Mouse (Mus musculus): ENCODE results near the gene Ubl7. TPM values are rescaled to one million over a fixed set of nuclear protein-coding genes. Genes with fewer than 3 reads are reported as not detected.

The Ubl7 gene
- total and polyA plus RNA-seq, 3 experiments: 19.1 to 159 (median 72.5) TPM

DNA sequence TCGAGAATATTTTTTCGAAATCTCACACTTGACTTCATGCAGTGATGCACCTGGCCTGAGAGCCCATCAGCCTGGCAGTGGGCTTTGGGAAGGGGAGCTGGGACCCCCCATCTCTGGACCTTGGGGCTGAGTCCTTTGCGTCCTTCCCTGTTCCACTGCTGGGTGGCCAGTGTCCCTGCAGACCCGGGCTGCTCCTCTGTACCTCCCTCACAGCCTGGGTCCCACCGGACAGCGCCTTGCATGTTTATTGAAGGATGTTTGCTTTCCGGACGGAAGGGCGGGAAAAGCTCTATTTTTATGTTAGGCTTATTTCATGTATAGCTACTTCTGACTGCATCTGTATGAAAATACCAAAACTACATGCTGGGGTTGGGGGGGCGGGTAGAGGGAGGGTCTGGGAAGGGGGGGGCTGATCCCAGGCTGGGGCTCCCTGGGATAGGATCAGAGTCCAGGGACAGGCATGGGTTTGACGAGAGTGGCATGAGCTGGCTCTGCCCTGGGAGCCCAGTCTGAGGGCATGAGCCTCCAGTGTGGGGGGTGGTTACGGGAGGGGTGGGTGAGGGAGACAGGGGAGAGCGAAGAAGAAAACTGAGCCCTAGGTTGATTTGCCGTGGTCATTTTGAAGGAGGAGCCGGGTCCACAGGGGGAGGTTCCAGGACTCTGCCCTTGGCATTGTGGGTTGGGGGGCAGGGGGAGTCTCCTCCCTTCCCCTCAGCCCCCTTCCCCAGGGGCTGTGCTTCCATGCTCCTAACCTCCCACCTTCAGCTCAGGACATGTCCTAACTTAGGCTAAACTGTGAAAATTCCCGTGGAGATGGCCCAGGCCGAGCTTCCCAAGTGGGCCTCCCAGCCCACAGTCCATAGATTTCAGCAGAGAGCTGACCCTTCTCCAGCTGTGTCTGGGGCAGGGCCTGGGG, 51.3 kb downstream of the Ubl7 start:
- H3K9me3 ChIP-seq (replicated peaks): no peaks in the 10 kb centered on the region
- H3K27me3 ChIP-seq (ENCODE audit: insufficient read depth, low read length): peaks cover 20% of the 10 kb centered on the region
- no peaks in the 10 kb centered on the region for H3K36me3 ChIP-seq (replicated peaks)
- no peak overlapping the region for H3K4me3 ChIP-seq (ENCODE audit: low read depth, low read length)
- TF ChIP-seq TAL1 (conservative IDR thresholded peaks at IDR 0.05; ENCODE audit: low read depth, low read length) (no peak), CTCF (IDR thresholded peaks at IDR 0.05; ENCODE audit: low read depth, low read length) (no peak), POLR2AphosphoS5 (IDR thresholded peaks at IDR 0.05; ENCODE audit: insufficient replicate concordance, low read depth, low read length) (no peak), GATA1 (IDR thresholded peaks at IDR 0.05; ENCODE audit: borderline replicate concordance, low read length) (no peak), GATA2 (IDR thresholded peaks at IDR 0.05; ENCODE audit: borderline replicate concordance, low read depth, low read length) (no peak)
- DNase-seq (ENCODE audit: low spot score) (no peak), ATAC-seq (ENCODE audit: extremely low read depth, insufficient number of reproducible peaks, low FRiP score, poor library complexity, severe bottlenecking) (no peak)
- H3K4me1 ChIP-seq (ENCODE audit: insufficient read depth, low read depth, low read length): 0 out of 2 replicates have a peak, but pooled peaks cover 1% of the 10 kb centered on the region

DNA sequence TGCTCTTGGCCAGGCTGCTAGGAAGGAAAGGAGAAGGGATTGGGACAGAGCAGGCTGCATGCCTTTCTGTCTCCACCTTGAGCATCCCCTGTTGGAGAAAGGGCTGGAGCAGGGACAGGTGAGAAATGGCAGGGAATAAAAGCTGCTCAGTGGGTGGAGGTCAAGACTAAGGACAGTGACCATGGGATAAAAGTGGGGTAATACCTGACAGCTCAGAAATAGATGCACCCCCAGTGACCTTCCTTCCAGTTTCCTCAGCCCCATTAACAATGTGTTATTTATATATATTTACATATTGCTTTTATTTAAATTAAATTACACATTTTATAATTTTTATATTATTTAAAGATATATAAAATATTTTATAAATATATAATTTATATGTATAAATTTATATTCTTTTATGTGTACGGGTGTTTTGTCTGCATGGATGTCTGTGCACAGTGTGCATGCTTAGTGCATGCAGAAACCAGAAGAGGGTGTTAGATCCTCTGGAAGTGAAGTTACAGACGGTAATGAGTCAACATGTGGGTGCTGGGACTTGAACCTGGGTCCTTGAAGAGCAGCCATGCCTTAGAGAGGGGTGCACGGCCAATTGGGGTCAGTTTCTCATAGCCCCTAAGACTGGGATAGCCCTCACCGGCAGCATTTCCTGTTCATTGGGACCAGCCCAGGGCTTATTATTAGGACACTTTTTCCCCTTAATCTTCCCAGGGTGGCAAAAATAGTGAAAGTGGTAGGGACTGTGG, 52.6 kb downstream of the Ubl7 start:
- Histone ChIP-seq H3K27me3 (ENCODE audit: insufficient read depth, low read length) (peaks cover 31% of the 10 kb centered on the region), H3K9me3 (replicated peaks) (no peaks in the 10 kb centered on the region), H3K4me3 (ENCODE audit: low read depth, low read length) (no peak overlapping the region), H3K4me1 (ENCODE audit: insufficient read depth, low read depth, low read length) (no peaks in the 10 kb centered on the region), H3K36me3 (replicated peaks) (no peaks in the 10 kb centered on the region)
- DNase-seq (ENCODE audit: low spot score) (no peak), ATAC-seq (ENCODE audit: extremely low read depth, insufficient number of reproducible peaks, low FRiP score, poor library complexity, severe bottlenecking) (no peak)
- TF ChIP-seq POLR2AphosphoS5 (IDR thresholded peaks at IDR 0.05; ENCODE audit: insufficient replicate concordance, low read depth, low read length): no peak
- no peak for TF ChIP-seq TAL1 (conservative IDR thresholded peaks at IDR 0.05; ENCODE audit: low read depth, low read length)
- no peak for TF ChIP-seq GATA1 (IDR thresholded peaks at IDR 0.05; ENCODE audit: borderline replicate concordance, low read length)
- no peak for TF ChIP-seq GATA2 (IDR thresholded peaks at IDR 0.05; ENCODE audit: borderline replicate concordance, low read depth, low read length)
- no peak for TF ChIP-seq CTCF (IDR thresholded peaks at IDR 0.05; ENCODE audit: low read depth, low read length)

DNA sequence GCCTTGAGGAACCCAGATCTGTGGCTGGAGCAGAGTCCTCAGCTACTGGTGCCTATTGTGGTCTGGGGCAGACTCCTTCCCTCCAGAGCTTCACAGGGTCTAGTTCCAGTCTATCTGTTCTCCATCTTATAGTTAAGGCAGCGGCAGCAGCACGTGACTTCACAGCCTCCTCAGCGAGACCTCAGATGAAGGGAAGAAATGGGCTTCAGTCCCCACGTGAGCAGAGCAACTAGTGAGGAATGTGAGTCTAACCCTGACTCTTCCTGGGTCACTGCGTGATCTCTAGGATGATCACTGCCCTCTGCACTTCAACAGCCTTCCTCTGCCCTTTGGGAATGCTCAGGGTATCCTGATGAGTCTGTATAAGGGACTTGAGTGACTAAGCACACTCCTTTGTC, 53.2 kb downstream of the Ubl7 start:
- no peaks in the 10 kb centered on the region for H3K36me3 ChIP-seq (replicated peaks)
- ATAC-seq (ENCODE audit: extremely low read depth, insufficient number of reproducible peaks, low FRiP score, poor library complexity, severe bottlenecking) (no peak), DNase-seq (ENCODE audit: low spot score) (no peak)
- no peaks in the 10 kb centered on the region for H3K4me1 ChIP-seq (ENCODE audit: insufficient read depth, low read depth, low read length)
- no peak overlapping the region for H3K4me3 ChIP-seq (ENCODE audit: low read depth, low read length)
- peaks cover 30% of the 10 kb centered on the region for H3K27me3 ChIP-seq (ENCODE audit: insufficient read depth, low read length)
- no peaks in the 10 kb centered on the region for H3K9me3 ChIP-seq (replicated peaks)
- TF ChIP-seq GATA1 (IDR thresholded peaks at IDR 0.05; ENCODE audit: borderline replicate concordance, low read length): no peak
- no peak for TF ChIP-seq POLR2AphosphoS5 (IDR thresholded peaks at IDR 0.05; ENCODE audit: insufficient replicate concordance, low read depth, low read length)
- no peak for TF ChIP-seq TAL1 (conservative IDR thresholded peaks at IDR 0.05; ENCODE audit: low read depth, low read length)
- no peak for TF ChIP-seq GATA2 (IDR thresholded peaks at IDR 0.05; ENCODE audit: borderline replicate concordance, low read depth, low read length)
- no peak for TF ChIP-seq CTCF (IDR thresholded peaks at IDR 0.05; ENCODE audit: low read depth, low read length)

GRCm38 (mm10) chr9:57964528-57965250, 53.9 kb downstream of the Ubl7 start:
- ATAC-seq (ENCODE audit: extremely low read depth, insufficient number of reproducible peaks, low FRiP score, poor library complexity, severe bottlenecking): no peak

DNA sequence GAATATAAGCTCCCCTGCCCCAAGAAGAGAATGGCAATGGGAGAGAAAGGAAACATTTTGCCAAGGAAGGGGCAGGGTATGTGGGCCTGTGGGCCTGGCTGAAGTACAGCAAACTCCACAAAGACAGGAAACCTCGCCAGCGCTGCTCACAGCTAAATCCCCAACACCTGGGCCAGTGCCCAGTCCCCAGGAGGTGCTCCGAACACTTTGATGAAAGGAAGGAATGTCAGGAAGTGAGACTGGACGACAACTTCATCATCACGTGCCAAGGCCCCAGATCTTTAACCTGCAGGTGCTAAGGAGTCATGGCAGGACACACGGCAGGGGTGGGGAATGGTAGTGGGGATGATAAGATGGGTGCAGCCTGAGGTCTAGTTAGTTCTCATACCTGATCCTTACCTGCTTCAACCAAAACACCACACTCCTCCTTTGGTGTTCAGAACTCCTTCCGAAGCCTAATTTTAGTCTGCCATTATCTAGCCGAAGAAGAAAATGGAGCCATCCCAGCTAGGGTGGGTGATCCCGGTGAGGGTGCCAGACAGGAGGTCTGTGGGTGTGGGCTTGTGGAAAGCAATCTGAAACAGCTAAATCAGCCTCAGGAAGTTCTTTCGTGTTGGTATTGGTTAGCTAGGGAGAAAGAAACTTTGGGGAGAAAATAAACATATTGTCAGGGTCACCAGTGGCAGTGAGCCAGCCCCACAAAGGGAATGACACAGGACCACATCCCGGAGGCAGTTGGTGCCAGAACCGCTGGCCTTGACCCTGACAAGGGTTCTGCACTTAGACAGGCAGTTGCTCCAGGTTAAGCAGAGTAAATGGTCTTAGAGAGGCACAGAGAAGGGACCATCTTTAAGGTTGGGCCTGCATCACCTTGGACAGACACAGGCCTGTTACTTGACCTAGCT, 54.8 kb downstream of the Ubl7 start:
- Histone ChIP-seq H3K36me3 (replicated peaks) (no peaks in the 10 kb centered on the region), H3K27me3 (ENCODE audit: insufficient read depth, low read length) (peaks cover 35% of the 10 kb centered on the region), H3K4me3 (ENCODE audit: low read depth, low read length) (no peak overlapping the region), H3K9me3 (replicated peaks) (no peaks in the 10 kb centered on the region), H3K4me1 (ENCODE audit: insufficient read depth, low read depth, low read length) (no peaks in the 10 kb centered on the region)
- no peak for ATAC-seq (ENCODE audit: extremely low read depth, insufficient number of reproducible peaks, low FRiP score, poor library complexity, severe bottlenecking)
- DNase-seq (ENCODE audit: low spot score): no peak
- TF ChIP-seq POLR2AphosphoS5 (IDR thresholded peaks at IDR 0.05; ENCODE audit: insufficient replicate concordance, low read depth, low read length): no peak
- no peak for TF ChIP-seq CTCF (IDR thresholded peaks at IDR 0.05; ENCODE audit: low read depth, low read length)
- no peak for TF ChIP-seq GATA2 (IDR thresholded peaks at IDR 0.05; ENCODE audit: borderline replicate concordance, low read depth, low read length)
- no peak for TF ChIP-seq GATA1 (IDR thresholded peaks at IDR 0.05; ENCODE audit: borderline replicate concordance, low read length)

More at GRCm38 (mm10) chr9:57964528-57965250, 53.9 kb downstream of the Ubl7 start:
- DNase-seq (ENCODE audit: low spot score): no peak
- no peaks in the 10 kb centered on the region for H3K36me3 ChIP-seq (replicated peaks)
- H3K4me3 ChIP-seq (ENCODE audit: low read depth, low read length): no peak overlapping the region
- H3K27me3 ChIP-seq (ENCODE audit: insufficient read depth, low read length): peaks cover 32% of the 10 kb centered on the region
- H3K4me1 ChIP-seq (ENCODE audit: insufficient read depth, low read depth, low read length): no peaks in the 10 kb centered on the region
- TF ChIP-seq GATA2 (IDR thresholded peaks at IDR 0.05; ENCODE audit: borderline replicate concordance, low read depth, low read length): no peak
- no peak for TF ChIP-seq CTCF (IDR thresholded peaks at IDR 0.05; ENCODE audit: low read depth, low read length)
- TF ChIP-seq POLR2AphosphoS5 (IDR thresholded peaks at IDR 0.05; ENCODE audit: insufficient replicate concordance, low read depth, low read length): no peak
- no peaks in the 10 kb centered on the region for H3K9me3 ChIP-seq (replicated peaks)
